Mouse (Mus musculus) liver, embryonic 11.5 days (tissue): ENCODE measurements around the gene Aspg. TPM values are rescaled to one million over a fixed set of nuclear protein-coding genes. Genes with fewer than 3 reads are reported as not detected.

Experiments
- ATAC-seq: fragments of 200-750 bp; cut with Nextera tagmentation; replicated peaks from 2 replicates; pipeline ENCODE4 v1.8.0; 2017; ENCODE audit warnings: moderate number of reproducible peaks, mild to moderate bottlenecking, moderate TSS enrichment, moderate library complexity; ENCODE audit not compliant: low FRiP score
- DNase-seq: peaks from one replicate; pipeline ENCODE4 v3.0.0-alpha.2; 2017; ENCODE audit warnings: low spot score
- H3K27ac ChIP-seq: fragments of 300-500 bp; sonication (generic); 2 replicates; pipeline ENCODE4 v1.5.1; 2014; ENCODE audit warnings: mild to moderate bottlenecking, low read depth, low read length, control low read depth
- H3K27me3 ChIP-seq: fragments of 300-500 bp; sonication (generic); replicated peaks from 2 replicates; pipeline ENCODE4 v1.6.1; 2014; ENCODE audit warnings: low read length, mixed read lengths; ENCODE audit not compliant: control insufficient read depth, insufficient read depth
- H3K36me3 ChIP-seq: fragments of 300-500 bp; sonication (generic); 2 replicates; pipeline ENCODE4 v1.6.1; 2014; ENCODE audit warnings: mild to moderate bottlenecking, low read length, moderate library complexity, mixed read lengths; ENCODE audit not compliant: control insufficient read depth, insufficient read depth
- H3K4me1 ChIP-seq: fragments of 300-500 bp; sonication (generic); replicated peaks from 2 replicates; pipeline ENCODE4 v1.6.1; 2014; ENCODE audit warnings: low read length, mixed read lengths; ENCODE audit not compliant: control insufficient read depth, insufficient read depth
- H3K4me2 ChIP-seq: fragments of 300-500 bp; sonication (generic); 2 replicates; pipeline ENCODE4 v1.6.1; 2014; ENCODE audit warnings: mild to moderate bottlenecking, control low read depth, moderate library complexity
- H3K4me3 ChIP-seq: fragments of 300-500 bp; sonication (generic); 2 replicates; pipeline ENCODE4 v1.5.1; 2014; ENCODE audit warnings: low read depth, low read length, control low read depth
- H3K9ac ChIP-seq: fragments of 300-500 bp; sonication (generic); 2 replicates; pipeline ENCODE4 v1.6.1; 2014; ENCODE audit warnings: low read depth, low read length, control low read depth
- H3K9me3 ChIP-seq: fragments of 300-500 bp; sonication (generic); 2 replicates; pipeline ENCODE4 v1.6.1; 2016; ENCODE audit warnings: low read length, inconsistent platforms, mixed read lengths; ENCODE audit not compliant: control insufficient read depth
- WGBS: fragments of 180-500 bp; shearing (Covaris S2); extraction: QIAGEN DNeasy Blood & Tissue Kit; methylation state at CpG from one replicate; pipeline ENCODE4 v1.1.7; 2014; 5-methylcytosine and 5-hydroxymethylcytosine counted together
- polyA plus RNA-seq: library from polyadenylated mRNA; unstranded; fragments of >200 nt; fragmentation: Nextera tagmentation; extraction: Ambion mirVana; gene quantifications from 2 replicates; pipeline ENCODE4 v1.2.1, GENCODE M21; 2014

The Aspg gene
- polyA plus RNA-seq, 1 experiment from 2014 or later, result 0.73 TPM

DNA sequence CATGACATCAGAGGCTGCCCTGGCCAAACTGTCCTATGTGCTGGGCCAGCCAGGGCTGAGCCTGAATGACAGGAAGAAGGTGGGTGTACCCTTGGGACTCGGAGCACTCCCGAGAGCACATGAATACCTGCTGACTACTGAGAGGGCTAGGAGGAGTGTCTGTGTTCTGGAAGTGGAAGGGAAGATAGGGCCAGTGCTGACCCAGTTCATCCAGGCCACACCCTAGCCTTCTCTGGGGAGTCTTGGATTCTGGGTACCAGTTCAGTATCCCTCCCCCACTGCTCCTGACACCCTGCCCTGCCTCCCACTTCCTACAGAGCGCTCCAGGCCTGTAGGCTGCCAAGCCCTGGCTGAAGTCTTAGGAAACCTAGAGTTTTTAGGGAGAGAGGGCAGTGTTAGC, 14.7 kb downstream of the Aspg start:
- H3K9me3 ChIP-seq, result no peaks in the 10 kb centered on the region
- no peaks in the 10 kb centered on the region for H3K4me1 ChIP-seq
- H3K4me2 ChIP-seq, result no peak overlapping the region
- H3K27me3 ChIP-seq, result no peaks in the 10 kb centered on the region
- no peak overlapping the region for H3K4me3 ChIP-seq
- no peaks in the 10 kb centered on the region for H3K36me3 ChIP-seq
- no peak overlapping the region for H3K27ac ChIP-seq
- 63% methylated on average over 3 of the region's 3 CpGs for WGBS
- no peak for DNase-seq
- no peak for ATAC-seq
- H3K9ac ChIP-seq, result no peak overlapping the region

DNA sequence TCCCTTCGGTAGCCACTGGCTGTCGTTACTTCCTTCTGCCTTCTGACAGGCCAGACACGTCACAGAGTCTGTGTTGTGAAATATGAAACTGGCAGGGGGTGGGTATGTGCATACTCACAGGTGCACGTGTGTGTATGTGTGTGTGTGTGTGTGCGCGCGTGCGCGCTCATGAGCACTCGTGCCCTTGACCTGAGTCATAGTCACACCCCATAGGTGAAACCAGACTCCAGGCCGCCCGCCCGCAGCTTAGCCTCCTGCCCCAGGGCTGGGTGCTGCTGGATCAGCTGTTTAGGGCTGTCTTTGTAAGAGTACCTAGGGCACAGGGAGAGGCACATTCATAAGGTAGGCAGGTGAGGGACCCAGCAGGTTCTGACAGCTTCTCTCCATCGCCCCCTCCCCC, 19.4 kb downstream of the Aspg start:
- DNase-seq (no peak), ATAC-seq (no peak)
- Histone ChIP-seq H3K9me3 (no peaks in the 10 kb centered on the region), H3K4me1 (peaks cover 4% of the 10 kb centered on the region; the same call in 1 of the 2 replicates), H3K4me2 (no peak overlapping the region), H3K27me3 (peaks cover 24% of the 10 kb centered on the region), H3K4me3 (no peak overlapping the region), H3K9ac (no peak overlapping the region), H3K27ac (no peak overlapping the region), H3K36me3 (no peaks in the 10 kb centered on the region)
- WGBS, result 64% methylated on average over 14 of the region's 14 CpGs

DNA sequence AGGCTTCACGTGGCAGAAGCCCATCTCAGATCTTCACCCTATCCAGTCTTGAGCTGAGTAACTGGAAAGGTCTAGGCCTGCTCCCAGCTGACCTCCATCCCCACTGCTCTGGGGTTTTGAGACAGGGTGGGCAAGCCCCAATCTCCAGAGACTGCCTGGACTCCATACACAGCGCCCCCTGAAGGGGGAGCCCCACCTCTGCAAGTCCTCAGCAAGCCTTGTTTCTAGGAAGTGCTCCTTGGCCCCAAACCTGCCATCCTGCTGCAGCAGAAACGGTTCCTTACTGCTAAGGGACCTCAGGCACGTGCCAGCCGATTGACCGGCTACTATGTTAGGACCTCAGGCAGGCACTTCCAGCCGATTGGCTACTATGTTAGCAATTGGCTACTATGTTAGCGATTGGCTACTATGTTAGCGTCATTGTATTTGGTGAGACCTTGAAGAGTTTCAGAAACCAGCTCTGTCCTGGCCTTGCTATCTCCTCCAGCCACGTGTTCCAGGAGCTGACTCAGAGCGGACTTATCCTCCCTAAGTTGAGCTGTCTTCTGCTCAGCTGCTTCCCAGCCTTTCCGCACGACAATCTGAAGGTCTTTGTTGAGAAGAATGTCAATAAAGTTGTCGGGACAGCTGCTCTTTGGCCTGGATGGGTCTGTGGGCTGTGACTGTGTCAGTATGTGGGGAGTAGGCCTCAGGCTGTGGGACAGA, 20.6 kb downstream of the Aspg start:
- ATAC-seq (no peak), DNase-seq (no peak)
- Histone ChIP-seq H3K9ac (no peak overlapping the region), H3K9me3 (no peaks in the 10 kb centered on the region), H3K4me1 (peaks cover 4% of the 10 kb centered on the region; the same call in 1 of the 2 replicates), H3K4me3 (no peak overlapping the region), H3K36me3 (no peaks in the 10 kb centered on the region), H3K27me3 (peaks cover 36% of the 10 kb centered on the region), H3K27ac (no peak overlapping the region), H3K4me2 (no peak overlapping the region)
- WGBS, result 55% methylated on average over 14 of the region's 14 CpGs

DNA sequence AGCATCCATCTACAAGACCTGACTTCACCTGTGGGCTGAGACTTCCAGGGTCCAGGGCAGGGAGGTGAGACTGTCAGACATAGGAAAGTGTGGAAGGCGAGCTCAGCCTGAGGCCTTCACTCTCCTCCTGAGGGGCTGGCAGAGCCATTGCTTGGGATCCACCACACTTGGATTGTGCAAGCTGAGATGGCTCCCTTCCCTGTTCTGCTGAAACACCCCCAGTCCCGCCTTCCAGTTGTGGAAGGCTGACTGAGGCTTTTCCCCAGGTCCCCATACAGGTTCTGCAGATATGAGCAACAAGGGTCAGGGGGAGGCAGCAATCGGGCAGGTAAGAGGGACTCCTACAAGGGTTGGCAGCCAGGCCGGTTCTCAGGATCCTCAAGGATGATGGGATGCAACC, 22.0 kb downstream of the Aspg start:
- peaks cover 47% of the 10 kb centered on the region for H3K27me3 ChIP-seq
- no peak overlapping the region for H3K9ac ChIP-seq
- no peak overlapping the region for H3K4me2 ChIP-seq
- peaks cover 4% of the 10 kb centered on the region; the same call in 1 of the 2 replicates for H3K4me1 ChIP-seq
- DNase-seq, result no peak
- H3K4me3 ChIP-seq, result no peak overlapping the region
- ATAC-seq, result no peak
- H3K36me3 ChIP-seq, result no peaks in the 10 kb centered on the region
- no peak overlapping the region for H3K27ac ChIP-seq
- H3K9me3 ChIP-seq, result no peaks in the 10 kb centered on the region
- WGBS, result 80% methylated on average over 4 of the region's 4 CpGs

DNA sequence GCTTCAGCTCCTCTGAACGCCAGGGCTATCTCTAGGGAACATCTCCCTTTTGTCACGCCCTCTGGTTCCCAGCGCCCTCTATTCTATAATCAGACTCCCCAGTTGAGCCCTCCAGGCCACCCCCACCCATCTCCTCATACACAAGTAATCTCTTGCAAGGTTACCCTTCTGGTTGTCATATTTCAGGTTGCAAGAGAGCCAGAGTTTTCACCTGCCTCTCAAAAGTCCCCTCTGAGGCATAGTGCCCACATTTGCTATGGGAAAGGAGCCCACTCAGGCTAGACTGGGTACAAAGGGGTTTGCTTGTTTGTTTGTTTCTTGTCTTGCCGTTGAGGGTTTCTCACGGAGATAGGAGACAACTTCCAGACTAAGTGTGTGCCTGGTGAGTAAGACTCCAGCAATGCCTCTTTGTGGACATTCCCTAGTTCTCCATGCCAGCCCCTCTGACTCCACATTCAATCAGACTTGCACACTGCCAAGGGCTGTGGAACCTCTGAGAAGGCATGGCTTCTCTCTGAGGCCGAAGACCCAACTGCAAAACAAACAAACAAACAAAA, 22.9 kb downstream of the Aspg start:
- WGBS, result 45% methylated on average over 6 of the region's 6 CpGs
- DNase-seq (no peak), ATAC-seq (no peak; the same call in 1 of the 2 replicates)
- no peak overlapping the region for H3K4me2 ChIP-seq
- H3K36me3 ChIP-seq, result no peaks in the 10 kb centered on the region
- H3K9me3 ChIP-seq, result no peaks in the 10 kb centered on the region
- H3K27ac ChIP-seq, result no peak overlapping the region
- no peak overlapping the region for H3K9ac ChIP-seq
- H3K4me3 ChIP-seq, result no peak overlapping the region
- H3K4me1 ChIP-seq, result peaks cover 4% of the 10 kb centered on the region; the same call in 1 of the 2 replicates
- peaks cover 47% of the 10 kb centered on the region for H3K27me3 ChIP-seq

DNA sequence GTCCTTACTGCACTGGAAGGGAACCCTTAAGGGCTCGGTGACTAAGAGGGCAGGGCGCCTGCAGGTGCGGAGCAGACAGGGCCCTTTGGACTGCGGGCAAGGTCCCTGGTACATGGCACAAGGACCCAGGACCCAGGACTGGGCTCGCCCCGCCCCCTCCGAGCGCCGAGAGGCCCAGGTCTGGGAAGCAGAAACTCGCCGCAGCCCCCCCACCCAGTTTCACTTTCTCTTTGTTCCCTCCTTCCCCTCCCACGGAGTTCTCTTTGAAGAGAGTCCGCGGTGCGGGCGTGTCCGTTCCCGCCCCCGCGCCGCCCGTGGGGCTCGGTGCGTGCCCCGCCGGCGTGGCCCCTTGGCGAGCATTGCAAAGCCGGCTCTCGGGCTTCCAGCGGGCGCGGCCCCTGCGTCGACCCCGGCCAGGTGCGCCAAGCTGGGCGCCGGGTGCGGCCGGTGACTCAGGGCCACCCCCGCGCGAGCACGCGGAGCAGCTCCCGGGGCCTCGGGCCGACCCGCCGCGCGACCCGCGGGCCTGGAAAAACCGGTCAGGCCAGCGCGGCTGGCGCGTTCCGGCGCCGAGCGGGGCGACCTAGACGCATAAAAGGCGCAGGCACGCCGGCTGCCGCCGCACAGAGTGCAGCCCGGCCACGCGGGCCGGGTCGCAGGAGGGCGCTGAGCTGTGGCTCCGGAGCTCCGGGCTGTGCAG, 23.8 kb downstream of the Aspg start:
- Histone ChIP-seq H3K27me3 (peaks cover 51% of the 10 kb centered on the region), H3K4me3 (peak overlapping the region; percentile 64), H3K36me3 (no peaks in the 10 kb centered on the region), H3K9ac (peak overlapping the region; percentile 64), H3K27ac (no peak overlapping the region), H3K4me1 (peaks cover 4% of the 10 kb centered on the region; the same call in 1 of the 2 replicates), H3K9me3 (no peaks in the 10 kb centered on the region), H3K4me2 (peak overlapping the region; percentile 86)
- under 1% methylated on average over 73 of the region's 79 CpGs for WGBS
- DNase-seq (peak; percentile 56), ATAC-seq (peak; percentile 42; the same call in 1 of the 2 replicates)

DNA sequence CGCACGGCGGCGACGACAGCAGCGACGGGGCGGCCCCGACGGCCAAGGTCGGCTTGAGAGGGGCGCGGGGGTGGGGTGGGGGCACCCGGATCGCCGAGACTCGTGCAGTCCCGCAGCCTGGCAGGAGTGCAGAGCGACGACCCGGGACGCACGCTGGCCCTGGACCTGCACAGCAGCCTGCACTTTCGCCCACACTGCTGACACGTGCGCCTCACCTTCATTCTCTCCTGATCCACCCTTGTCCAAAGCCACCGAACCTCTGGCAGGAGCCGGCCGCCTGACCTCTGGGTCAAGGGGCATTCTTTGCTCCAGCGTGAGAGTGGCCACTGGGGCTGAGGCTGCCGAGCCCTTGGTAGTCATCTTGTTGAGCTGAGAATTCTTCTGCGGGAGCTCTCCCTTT, 24.5 kb downstream of the Aspg start:
- Histone ChIP-seq H3K9ac (peak overlapping the region; percentile 64; the same call in 1 of the 2 replicates), H3K9me3 (no peaks in the 10 kb centered on the region), H3K4me1 (peaks cover 4% of the 10 kb centered on the region; the same call in 1 of the 2 replicates), H3K27ac (no peak overlapping the region), H3K4me3 (peak overlapping the region; percentile 64), H3K27me3 (peaks cover 51% of the 10 kb centered on the region), H3K36me3 (no peaks in the 10 kb centered on the region), H3K4me2 (peak overlapping the region; percentile 86)
- DNase-seq, result no peak
- 16% methylated on average over 32 of the region's 32 CpGs for WGBS
- no peak for ATAC-seq

DNA sequence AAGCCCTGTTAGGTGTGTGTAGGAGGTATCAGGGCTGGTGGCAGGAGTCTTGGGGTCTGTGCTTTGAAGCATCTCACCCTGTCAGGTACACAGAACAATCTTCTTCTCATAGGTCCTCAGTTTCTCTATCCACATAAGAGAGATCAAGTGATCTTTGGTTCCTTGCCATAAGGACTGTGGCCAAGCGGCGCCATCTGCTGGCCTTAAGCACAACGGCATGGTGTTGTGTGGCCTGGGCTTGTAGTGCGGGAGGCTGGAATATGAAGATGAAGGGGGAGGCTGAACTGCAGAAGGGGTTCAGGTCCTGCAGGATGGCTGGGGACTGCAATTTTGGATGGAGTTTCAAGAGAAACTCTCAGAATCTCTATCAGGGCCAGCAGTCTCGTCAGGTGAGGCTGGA, 33.8 kb downstream of the Aspg start:
- peaks cover 9% of the 10 kb centered on the region; the same call in 1 of the 2 replicates for H3K4me1 ChIP-seq
- DNase-seq (no peak), ATAC-seq (no peak)
- H3K4me2 ChIP-seq, result no peak overlapping the region
- H3K9ac ChIP-seq, result no peak overlapping the region
- H3K4me3 ChIP-seq, result no peak overlapping the region
- H3K9me3 ChIP-seq, result no peaks in the 10 kb centered on the region
- H3K27ac ChIP-seq, result no peak overlapping the region
- no peaks in the 10 kb centered on the region for H3K36me3 ChIP-seq
- WGBS, result 6% methylated on average over 5 of the region's 5 CpGs
- H3K27me3 ChIP-seq, result peaks cover 48% of the 10 kb centered on the region
